Mouse (Mus musculus) cerebellum, adult 18-20 months (tissue): ENCODE data around the gene Neu1.
"Not testable (repeated sequence)": the region's sequence is repeated elsewhere in the genome, so short reads cannot be mapped to it uniquely, and the experiment has no call there.

Experiments
- DNase-seq, 2 experiments: peaks; one replicate each; pipeline ENCODE4 v3.0.0; 2021

The Neu1 gene

DNA sequence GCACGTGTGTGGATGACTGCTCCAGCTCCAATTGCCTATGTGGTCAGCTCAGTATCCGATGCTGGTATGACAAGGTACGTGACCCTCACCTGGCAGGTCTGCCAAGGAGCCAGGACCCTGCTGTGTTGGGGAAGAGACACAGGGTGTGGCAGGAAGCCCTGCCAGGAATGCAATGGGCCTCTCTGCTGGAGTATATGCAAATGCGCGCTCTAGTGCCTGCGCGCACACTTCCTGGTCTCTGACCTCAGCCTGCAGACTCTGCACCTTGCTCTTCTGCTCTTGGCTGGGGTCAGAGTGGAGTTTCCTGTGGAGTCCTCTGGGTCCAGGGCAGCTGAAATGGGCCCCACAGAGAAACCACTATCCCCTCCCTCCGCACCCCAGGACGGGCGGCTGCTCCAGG, 20.1 kb upstream of the Neu1 start:
- no peak for DNase-seq

GRCm38 (mm10) chr17:34911945-34912351, 19.1 kb upstream of the Neu1 start:
- DNase-seq, result peak; percentile 69 to 77

- no peak for DNase-seq
These were observed 17.0 kb upstream of the Neu1 start, which contains the start of gene Slc44a4 for GRCm38 (mm10) chr17:34913930-34914665. Gene Slc44a4, plus strand, starts transcription at chr17:34914466.

GRCm38 (mm10) chr17:34915410-34915831, 15.6 kb upstream of the Neu1 start:
- no peak for DNase-seq

DNA sequence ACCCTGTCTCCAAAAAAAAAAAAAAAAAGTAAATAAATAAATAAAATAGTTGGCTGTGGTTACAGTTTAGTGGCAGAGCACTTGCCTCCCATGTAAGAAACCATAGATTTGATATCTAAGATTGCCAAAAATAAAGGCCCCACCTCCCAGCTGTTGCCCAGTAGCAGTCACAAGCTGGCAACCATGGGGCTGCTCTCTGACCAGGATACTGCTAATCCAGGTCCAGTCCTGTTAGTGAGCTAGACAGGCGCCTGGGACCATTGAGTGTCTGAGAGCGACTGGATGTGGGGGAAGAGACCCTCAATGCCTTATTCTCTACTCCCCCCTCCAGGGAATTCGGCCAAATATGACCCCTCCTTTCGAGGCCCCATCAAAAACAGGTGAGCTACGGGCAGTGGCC, 14.7 kb upstream of the Neu1 start:
- DNase-seq, result no peak

DNA sequence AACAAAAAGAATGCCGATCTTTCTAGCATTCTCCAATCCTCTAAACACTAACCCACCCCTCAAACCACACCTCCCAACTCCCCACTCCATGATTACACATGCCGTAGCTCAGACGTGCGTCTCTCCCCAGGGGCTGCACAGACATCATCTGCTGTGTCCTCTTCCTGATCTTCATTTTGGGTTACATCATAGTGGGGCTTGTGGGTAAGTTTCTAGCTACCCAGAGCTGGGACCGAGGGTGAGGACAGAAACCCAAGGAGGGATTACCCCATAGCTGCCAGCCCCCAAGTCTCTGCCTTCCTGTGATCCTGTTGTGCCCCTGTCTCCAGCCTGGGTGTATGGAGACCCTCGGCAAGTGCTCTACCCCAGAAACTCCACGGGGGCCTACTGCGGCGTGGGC, 13.9 kb upstream of the Neu1 start:
- DNase-seq, result no peak

GRCm38 (mm10) chr17:34922939-34923338, 8.1 kb upstream of the Neu1 start:
- DNase-seq, result no peak

GRCm38 (mm10) chr17:34924258-34924657, 6.8 kb upstream of the Neu1 start:
- no peak for DNase-seq

DNA sequence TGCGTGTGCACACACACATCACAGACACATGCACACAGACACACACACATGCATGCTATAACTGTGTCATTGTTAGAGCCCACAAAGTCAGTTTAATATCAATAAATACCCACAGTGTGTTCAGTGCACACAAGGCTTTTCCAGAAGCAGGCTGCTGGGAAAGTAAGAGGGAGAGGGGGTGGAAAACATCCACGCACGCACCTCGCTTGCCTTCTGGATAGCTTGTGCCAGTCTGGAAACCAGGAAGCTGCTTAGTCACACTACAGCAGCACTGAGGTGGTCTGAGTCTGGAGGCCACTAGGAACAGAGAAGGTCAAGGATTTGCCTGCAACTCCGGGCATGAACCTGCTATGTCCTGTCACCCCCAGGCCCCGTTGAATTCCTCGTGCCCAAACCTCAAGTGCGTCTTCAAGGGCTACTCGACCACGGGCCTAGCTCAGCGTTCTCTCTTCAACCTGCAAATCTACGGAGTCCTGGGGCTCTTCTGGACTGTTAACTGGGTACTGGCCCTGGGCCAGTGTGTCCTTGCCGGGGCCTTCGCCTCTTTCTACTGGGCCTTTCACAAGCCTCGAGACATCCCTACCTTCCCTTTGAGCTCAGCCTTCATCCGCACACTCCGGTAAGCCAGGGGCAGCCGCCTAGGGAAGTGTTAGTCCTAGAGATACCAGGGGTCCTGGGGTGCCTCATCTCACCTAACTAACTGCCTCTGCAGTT, 3.6 kb upstream of the Neu1 start:
- DNase-seq, result no peak

DNA sequence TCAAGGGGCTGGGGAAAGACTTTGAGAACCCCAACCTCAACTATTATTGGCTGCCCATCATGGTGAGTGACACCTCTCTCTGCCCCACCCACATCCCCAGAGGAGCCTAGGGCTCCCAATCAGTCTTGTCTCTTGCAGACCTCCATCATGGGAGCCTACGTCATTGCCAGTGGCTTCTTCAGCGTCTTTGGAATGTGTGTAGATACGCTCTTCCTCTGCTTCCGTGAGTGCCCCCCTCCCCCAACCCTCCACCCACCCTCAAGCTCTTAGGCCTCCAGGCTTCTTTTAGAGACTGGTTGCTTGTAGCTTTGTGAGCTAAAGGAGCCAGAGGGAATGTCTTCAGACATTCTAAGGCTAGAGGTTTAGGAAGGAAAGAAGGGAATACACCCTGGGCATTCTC, 2.2 kb upstream of the Neu1 start:
- no peak for DNase-seq

GRCm38 (mm10) chr17:34931735-34932098, 664 bp downstream of the Neu1 start:
- peak; percentile 58 to 65 for DNase-seq

GRCm38 (mm10) chr17:34932287-34932686, 1.2 kb downstream of the Neu1 start:
- no peak for DNase-seq

GRCm38 (mm10) chr17:34934031-34934430, 3.0 kb downstream of the Neu1 start:
- DNase-seq, result no peak

DNA sequence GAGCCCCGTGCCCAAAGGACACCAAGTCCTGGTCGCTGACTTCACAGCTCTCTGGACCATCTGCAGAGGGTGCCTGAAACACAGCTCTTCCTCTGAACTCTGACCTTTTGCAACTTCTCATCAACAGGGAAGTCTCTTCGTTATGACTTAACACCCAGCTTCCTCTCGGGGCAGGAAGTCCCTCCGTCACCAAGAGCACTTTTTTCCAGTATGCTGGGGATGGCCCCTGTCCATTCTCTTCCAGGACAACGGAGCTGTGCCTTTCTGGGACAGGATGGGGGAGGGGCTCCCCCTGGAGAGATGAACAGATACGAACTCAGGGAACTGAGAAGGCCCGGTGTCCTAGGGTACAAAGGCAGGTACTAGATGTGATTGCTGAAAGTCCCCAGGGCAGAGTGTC, 3.8 kb downstream of the Neu1 start:
- DNase-seq, result no peak

DNA sequence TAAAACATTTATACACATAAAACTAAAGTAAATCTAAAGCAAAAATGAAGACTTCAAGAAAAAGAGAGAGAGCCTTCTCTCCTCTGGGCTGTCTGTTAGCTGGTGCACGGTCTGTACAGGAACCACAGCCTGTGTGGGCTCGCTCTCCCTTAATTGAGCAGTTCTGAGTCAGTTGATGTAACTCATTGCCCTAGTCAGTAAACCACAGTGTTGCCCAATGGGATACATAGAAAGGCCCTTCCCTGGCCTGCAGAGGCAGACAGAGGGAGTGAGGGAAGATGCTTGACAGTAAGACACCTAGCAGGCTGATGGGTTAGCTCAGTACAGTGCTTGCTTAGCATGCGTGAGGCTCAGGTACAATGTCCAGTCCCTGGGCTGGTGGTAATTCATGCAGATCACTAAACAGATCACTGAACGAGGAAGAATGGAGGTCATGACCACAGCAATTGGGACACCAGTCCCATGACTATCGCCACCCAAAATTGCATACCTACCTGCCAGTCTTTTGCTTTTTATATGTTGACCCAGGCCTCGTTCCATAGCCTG, 7.0 kb downstream of the Neu1 start:
- DNase-seq, result no peak

GRCm38 (mm10) chr17:34941344-34942041, 10.4 kb downstream of the Neu1 start:
- no peak for DNase-seq

GRCm38 (mm10) chr17:34943128-34943815, 12.2 kb downstream of the Neu1 start:
- DNase-seq, result no peak

- no peak for DNase-seq
These were observed 13.3 kb downstream of the Neu1 start for GRCm38 (mm10) chr17:34944362-34944761.

- no peak for DNase-seq
These were observed 15.6 kb downstream of the Neu1 start for GRCm38 (mm10) chr17:34946486-34947140.

DNA sequence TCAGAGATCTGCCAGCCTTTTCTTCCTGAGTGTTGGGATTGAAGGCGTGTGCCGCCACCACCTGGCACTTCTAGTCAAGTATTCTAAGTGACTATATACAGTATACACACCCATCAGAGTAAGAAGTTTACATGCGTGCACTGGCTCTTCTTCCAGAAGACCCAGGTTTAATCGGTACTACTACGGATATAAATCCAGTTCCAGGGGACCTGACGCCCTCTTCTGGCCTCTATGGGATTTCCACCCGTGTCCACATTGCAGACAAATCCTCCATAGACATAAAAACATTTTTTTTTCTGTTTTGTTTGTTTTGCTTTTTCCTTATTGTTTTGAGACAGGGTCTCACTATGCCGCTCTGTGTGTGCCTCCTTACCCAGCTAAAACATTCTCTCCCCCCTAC, 16.6 kb downstream of the Neu1 start:
- no peak for DNase-seq

GRCm38 (mm10) chr17:34948721-34949552, 17.9 kb downstream of the Neu1 start:
- DNase-seq, result not testable (repeated sequence)
